ENCODE assay signal across 14 mouse cellular contexts in the genomic region with DNA sequence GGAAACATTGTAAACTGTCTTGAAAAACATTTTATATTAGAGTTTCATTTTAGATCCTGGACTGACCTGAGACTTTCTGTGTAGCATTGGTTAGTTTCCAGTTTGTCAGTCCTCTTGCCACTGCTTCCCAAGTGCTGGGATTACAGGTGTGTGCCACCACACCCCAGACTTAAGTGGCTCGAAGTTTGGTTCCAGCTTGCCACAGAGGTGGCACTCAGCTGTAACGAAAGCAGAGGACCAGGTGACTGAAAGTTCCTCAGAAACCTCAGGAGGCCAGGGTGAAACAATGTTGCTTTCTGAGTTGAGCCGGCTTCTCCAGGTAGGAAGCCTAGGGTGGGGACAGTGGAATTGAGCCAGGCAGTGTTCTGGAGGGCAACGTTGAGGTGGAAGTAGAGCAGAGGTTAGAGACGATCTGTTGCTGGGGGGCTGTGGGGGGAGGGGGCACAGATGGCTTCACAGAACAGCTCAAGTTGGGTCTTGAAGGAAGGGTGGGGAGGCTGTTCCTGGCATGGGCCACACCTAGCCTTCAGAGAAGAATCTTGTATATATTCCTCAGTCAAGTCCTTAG. TPM values are rescaled to one million over a fixed set of nuclear protein-coding genes. Genes with fewer than 3 reads are reported as not detected.
"Had no signal": no experiment of that assay in that cellular context is flagged by ENCODE, and none has a peak within 500 bp of the region (broad histone marks: within the 10 kb centered on the region; RNA-seq: fewer than 3 reads in every experiment).

No protein-coding gene starts in this region.

- DNase-seq: kidney, adult 2 months; kidney, postnatal 25 days; layer of hippocampus, adult 9-11 months; layer of hippocampus, postnatal 36 days; liver, embryonic 13.5 days; midbrain, embryonic 14.5 days; thymus, postnatal 25 days had no signal

- H3K27me3 ChIP-seq: liver, embryonic 13.5 days; lung, embryonic 15.5 days had no signal

- H3K4me3 ChIP-seq: layer of hippocampus, adult 2 months; left cerebral cortex, adult 2 months; liver, embryonic 13.5 days; lung, embryonic 15.5 days had no signal

- H3K9ac ChIP-seq: liver, embryonic 13.5 days; lung, embryonic 15.5 days had no signal

- H3K27ac ChIP-seq: kidney, postnatal 0 days; layer of hippocampus, adult 2 months; left cerebral cortex, adult 2 months; liver, embryonic 13.5 days; lung, embryonic 15.5 days had no signal

- H3K4me1 ChIP-seq: liver, embryonic 13.5 days had no signal

- H3K4me2 ChIP-seq: liver, embryonic 13.5 days; lung, embryonic 15.5 days; midbrain, embryonic 11.5 days had no signal

- ATAC-seq: intestine, postnatal 0 days had no signal

- H3K36me3 ChIP-seq: liver, embryonic 13.5 days; lung, embryonic 15.5 days had no signal

- H3K9me3 ChIP-seq: liver, embryonic 13.5 days; lung, embryonic 15.5 days had no signal

RNA-seq across cellular contexts. Expression of gene Adra2a, which starts 28.4 kb away (rescaled TPM):
- polyA plus RNA-seq: limb, embryonic 11.5 days had no signal
